ENCODE assay signal across 15 mouse cellular contexts in the genomic region with DNA sequence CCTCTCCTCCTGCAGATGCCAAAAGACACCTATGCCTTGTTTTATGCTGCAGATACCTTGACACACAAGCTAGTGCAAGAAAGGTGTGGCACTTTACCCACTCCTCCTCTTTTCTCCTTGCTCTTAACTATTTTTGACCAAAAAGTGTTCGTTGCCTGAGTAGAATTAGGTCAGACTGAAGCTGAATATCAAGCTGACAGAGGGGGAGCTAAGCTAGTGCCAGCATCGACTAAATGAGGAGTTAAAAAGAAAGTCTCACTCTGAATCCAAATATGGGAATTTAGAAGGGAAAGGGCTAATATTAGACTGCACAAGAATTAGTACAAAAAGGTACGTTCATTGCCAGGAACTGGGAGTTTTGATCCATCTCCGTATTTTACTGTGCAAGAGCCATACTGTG.
"Had no signal": no experiment of that assay in that cellular context is flagged by ENCODE, and none has a peak within 500 bp of the region (broad histone marks: within the 10 kb centered on the region; RNA-seq: fewer than 3 reads in every experiment).

No protein-coding gene starts in this region.

- H3K4me2 ChIP-seq: lung, embryonic 15.5 days; midbrain, embryonic 12.5 days; neural tube, embryonic 12.5 days had no signal

- H3K9ac ChIP-seq: liver, postnatal 0 days; lung, embryonic 15.5 days; midbrain, embryonic 12.5 days; neural tube, embryonic 12.5 days had no signal

- H3K9me3 ChIP-seq: lung, embryonic 15.5 days; midbrain, embryonic 12.5 days; neural tube, embryonic 12.5 days had no signal

- H3K4me1 ChIP-seq: lung, embryonic 15.5 days; megakaryocyte, embryonic 14.5 days; midbrain, embryonic 12.5 days; neural tube, embryonic 12.5 days had no signal

- H3K4me3 ChIP-seq: lung, embryonic 15.5 days; megakaryocyte, embryonic 14.5 days; midbrain, embryonic 12.5 days; neural tube, embryonic 12.5 days had no signal

- ATAC-seq: liver, postnatal 0 days; lung, postnatal 0 days had no signal

- H3K36me3 ChIP-seq: lung, embryonic 15.5 days; midbrain, embryonic 12.5 days; neural tube, embryonic 12.5 days had no signal

- H3K27me3 ChIP-seq: lung, embryonic 15.5 days; midbrain, embryonic 12.5 days; neural tube, embryonic 12.5 days had no signal

- H3K27ac ChIP-seq: lung, embryonic 15.5 days; macrophage; midbrain, embryonic 12.5 days; neural tube, embryonic 12.5 days had no signal

- DNase-seq: liver, postnatal 0 days; lung, adult 2 months; lung, postnatal 14 days; lung, postnatal 36 days; midbrain, embryonic 14.5 days; right cerebral cortex, postnatal 14 days; thymus, adult 2 months; thymus, postnatal 25 days; thymus, postnatal 4 days had no signal
